Mouse (Mus musculus) limb, embryonic 14.5 days (tissue): ENCODE measurements around the gene Mast4. TPM values are rescaled to one million over a fixed set of nuclear protein-coding genes. Genes with fewer than 3 reads are reported as not detected.

ENCODE experiments used
- ATAC-seq: fragments of 200-750 bp; cut with Nextera tagmentation; 2 replicates; pipeline ENCODE4 v1.8.0; 2017; ENCODE audit warnings: low read depth, moderate number of reproducible peaks, moderate TSS enrichment; ENCODE audit not compliant: low FRiP score
- DNase-seq: peaks from one replicate; pipeline ENCODE4 v3.0.0-alpha.2; 2015; ENCODE audit warnings: low spot score
- H3K27ac ChIP-seq: fragments of 300-500 bp; sonication (generic); replicated peaks from 2 replicates; pipeline ENCODE4 v1.5.1; 2014; ENCODE audit warnings: low read depth, mild to moderate bottlenecking, low read length, moderate library complexity, mixed read lengths
- H3K27me3 ChIP-seq: fragments of 300-500 bp; sonication (generic); 2 replicates; pipeline ENCODE4 v1.6.1; 2014; ENCODE audit warnings: low read length, mixed read lengths; ENCODE audit not compliant: control insufficient read depth, insufficient read depth
- H3K36me3 ChIP-seq: fragments of 300-500 bp; sonication (generic); 2 replicates; pipeline ENCODE4 v1.6.1; 2014; ENCODE audit warnings: mild to moderate bottlenecking, low read length, moderate library complexity, mixed read lengths; ENCODE audit not compliant: control insufficient read depth, insufficient read depth
- H3K4me1 ChIP-seq: fragments of 300-500 bp; sonication (generic); 2 replicates; pipeline ENCODE4 v1.6.1; 2014; ENCODE audit warnings: antibody characterized with exemption, low read length, mixed read lengths; ENCODE audit not compliant: control insufficient read depth, insufficient read depth
- H3K4me2 ChIP-seq: fragments of 300-500 bp; sonication (generic); replicated peaks from 2 replicates; pipeline ENCODE4 v1.6.1; 2014; ENCODE audit warnings: low read depth, mild to moderate bottlenecking, low read length, moderate library complexity; ENCODE audit not compliant: severe bottlenecking
- H3K4me3 ChIP-seq: fragments of 300-500 bp; sonication (generic); replicated peaks from 2 replicates; pipeline ENCODE4 v1.5.1; 2014; ENCODE audit warnings: low read length
- H3K9ac ChIP-seq: fragments of 300-500 bp; sonication (generic); 2 replicates; pipeline ENCODE4 v1.6.1; 2014; ENCODE audit warnings: mild to moderate bottlenecking, low read depth, low read length, moderate library complexity; ENCODE audit not compliant: severe bottlenecking
- H3K9me3 ChIP-seq: fragments of 300-500 bp; sonication (generic); 2 replicates; pipeline ENCODE4 v1.6.1; 2016; ENCODE audit warnings: low read length; ENCODE audit not compliant: control insufficient read depth
- POLR2A ChIP-seq: fragments of 200-500 bp; IDR thresholded peaks from 2 replicates; pipeline ENCODE4 v1.8.0; 2012; ENCODE audit warnings: inconsistent platforms, mild to moderate bottlenecking, moderate library complexity, borderline replicate concordance; ENCODE audit not compliant: insufficient read depth, insufficient read length; ENCODE audit errors: extremely low read depth
- WGBS: fragments of 180-500 bp; shearing (Covaris S2); extraction: QIAGEN DNeasy Blood & Tissue Kit; methylation state at CpG from one replicate; pipeline ENCODE4 v1.1.7; 2014; 5-methylcytosine and 5-hydroxymethylcytosine counted together
- polyA plus RNA-seq, 2 experiments: library from polyadenylated mRNA; depleted of rRNA in 1 of 2; stranded (reverse) in 1 of 2; unstranded in 1 of 2; fragments of >200 nt; fragmentation: Nextera tagmentation in 1 of 2; extraction: Ambion mirVana in 1 of 2; gene quantifications; 2 replicates each; pipeline versions ENCODE4 v1.2.1 to v1.2.3; 2012 to 2014

Gene Mast4
- polyA plus RNA-seq, 2 experiments, result 12.5 to 25.2 TPM

- no peak within 1 kb of the TSS for H3K4me3 ChIP-seq
- no peak within 1 kb of the TSS for H3K27ac ChIP-seq
- H3K4me1 ChIP-seq, result no peaks in the 10 kb centered on the region; the same call in 1 of the 2 replicates
- no peak for TF ChIP-seq POLR2A
- H3K9me3 ChIP-seq, result no peaks in the 10 kb centered on the region
- H3K27me3 ChIP-seq, result no peaks in the 10 kb centered on the region
- H3K9ac ChIP-seq, result no peak within 1 kb of the TSS
- ATAC-seq, result no peak
- 73% methylated on average over 8 of the region's 8 CpGs for WGBS
- H3K36me3 ChIP-seq, result no peaks in the 10 kb centered on the region
- no peak within 1 kb of the TSS for H3K4me2 ChIP-seq
- no peak for DNase-seq
Measured at GRCm38 (mm10) chr13:102693341-102693801, 640.9 kb downstream of the Mast4 start, which contains the start of gene Cd180. TSS of gene Cd180 (plus strand) at chr13:102693558.

- DNase-seq (no peak), ATAC-seq (no peak)
- Histone ChIP-seq H3K4me3 (no peak overlapping the region), H3K9ac (no peak overlapping the region), H3K9me3 (no peaks in the 10 kb centered on the region), H3K4me2 (no peak overlapping the region), H3K27me3 (no peaks in the 10 kb centered on the region), H3K27ac (no peak overlapping the region), H3K4me1 (no peaks in the 10 kb centered on the region), H3K36me3 (no peaks in the 10 kb centered on the region)
- no peak for TF ChIP-seq POLR2A
- 75% methylated on average over 11 of the region's 11 CpGs for WGBS
Measured at GRCm38 (mm10) chr13:102691408-102692150, 642.7 kb downstream of the Mast4 start.

GRCm38 (mm10) chr13:102690184-102690583, 644.1 kb downstream of the Mast4 start:
- Histone ChIP-seq H3K36me3 (no peaks in the 10 kb centered on the region), H3K9ac (no peak overlapping the region), H3K4me3 (no peak overlapping the region), H3K27ac (no peak overlapping the region), H3K4me2 (no peak overlapping the region), H3K4me1 (no peaks in the 10 kb centered on the region), H3K27me3 (no peaks in the 10 kb centered on the region), H3K9me3 (no peaks in the 10 kb centered on the region)
- DNase-seq, result no peak
- no peak for TF ChIP-seq POLR2A
- no peak for ATAC-seq
- 89% methylated on average over 5 of the region's 5 CpGs for WGBS

GRCm38 (mm10) chr13:102689201-102690090, 644.9 kb downstream of the Mast4 start:
- no peak for ATAC-seq
- Histone ChIP-seq H3K27me3 (no peaks in the 10 kb centered on the region), H3K36me3 (no peaks in the 10 kb centered on the region), H3K4me2 (no peak overlapping the region), H3K27ac (no peak overlapping the region), H3K4me3 (no peak overlapping the region), H3K4me1 (no peaks in the 10 kb centered on the region), H3K9me3 (no peaks in the 10 kb centered on the region), H3K9ac (no peak overlapping the region)
- TF ChIP-seq POLR2A, result no peak
- no peak for DNase-seq
- 80% methylated on average over 6 of the region's 6 CpGs for WGBS

GRCm38 (mm10) chr13:102688121-102688520, 646.2 kb downstream of the Mast4 start:
- no peak for TF ChIP-seq POLR2A
- ATAC-seq (no peak), DNase-seq (no peak)
- Histone ChIP-seq H3K27ac (no peak overlapping the region), H3K27me3 (no peaks in the 10 kb centered on the region), H3K4me2 (no peak overlapping the region), H3K9me3 (no peaks in the 10 kb centered on the region), H3K36me3 (no peaks in the 10 kb centered on the region), H3K9ac (no peak overlapping the region), H3K4me3 (no peak overlapping the region), H3K4me1 (no peaks in the 10 kb centered on the region)
- whole genome bisulfite sequencing, result 91% methylated on average over 1 of the region's 1 CpGs
